Mouse (Mus musculus) erythroblast, embryonic 14.5 days (primary cell): Measurements from ENCODE around the gene Sptssb. TPM values are rescaled to one million over a fixed set of nuclear protein-coding genes. Genes with fewer than 3 reads are reported as not detected.

Source experiments
- H3K27me3 ChIP-seq: 2 replicates; pipeline ENCODE4 v1.6.1; 2012; ENCODE audit warnings: inconsistent platforms; ENCODE audit not compliant: control insufficient read depth
- H3K36me3 ChIP-seq: 2 replicates; pipeline ENCODE4 v1.6.1; 2012; ENCODE audit warnings: mild to moderate bottlenecking, inconsistent platforms; ENCODE audit not compliant: control insufficient read depth
- H3K4me1 ChIP-seq: 2 replicates; pipeline ENCODE4 v1.6.1; 2012; ENCODE audit warnings: inconsistent platforms; ENCODE audit not compliant: control insufficient read depth
- H3K4me3 ChIP-seq: replicated peaks from 2 replicates; pipeline ENCODE3; 2012; ENCODE audit warnings: moderate library complexity, mild to moderate bottlenecking, inconsistent platforms
- H3K9me3 ChIP-seq: 2 replicates; pipeline ENCODE4 v1.6.1; 2012; ENCODE audit warnings: low read length, inconsistent platforms, mixed read lengths; ENCODE audit not compliant: control insufficient read depth
- GATA1 ChIP-seq: IDR thresholded peaks from 2 replicates; pipeline ENCODE4 v1.6.1; 2012; ENCODE audit warnings: low read length, inconsistent platforms, mixed read lengths
- TAL1 ChIP-seq: IDR thresholded peaks from 3 replicates; pipeline ENCODE4 v1.6.1; 2012; ENCODE audit warnings: low read length, inconsistent platforms, mixed read lengths
- polyA plus RNA-seq: library from polyadenylated mRNA; stranded (reverse); fragments of >175 nt; gene quantifications from 2 replicates; pipeline ENCODE4 v1.2.3, GENCODE M21; 2012

Sptssb gene
- not detected in 2 replicates for polyA plus RNA-seq

DNA sequence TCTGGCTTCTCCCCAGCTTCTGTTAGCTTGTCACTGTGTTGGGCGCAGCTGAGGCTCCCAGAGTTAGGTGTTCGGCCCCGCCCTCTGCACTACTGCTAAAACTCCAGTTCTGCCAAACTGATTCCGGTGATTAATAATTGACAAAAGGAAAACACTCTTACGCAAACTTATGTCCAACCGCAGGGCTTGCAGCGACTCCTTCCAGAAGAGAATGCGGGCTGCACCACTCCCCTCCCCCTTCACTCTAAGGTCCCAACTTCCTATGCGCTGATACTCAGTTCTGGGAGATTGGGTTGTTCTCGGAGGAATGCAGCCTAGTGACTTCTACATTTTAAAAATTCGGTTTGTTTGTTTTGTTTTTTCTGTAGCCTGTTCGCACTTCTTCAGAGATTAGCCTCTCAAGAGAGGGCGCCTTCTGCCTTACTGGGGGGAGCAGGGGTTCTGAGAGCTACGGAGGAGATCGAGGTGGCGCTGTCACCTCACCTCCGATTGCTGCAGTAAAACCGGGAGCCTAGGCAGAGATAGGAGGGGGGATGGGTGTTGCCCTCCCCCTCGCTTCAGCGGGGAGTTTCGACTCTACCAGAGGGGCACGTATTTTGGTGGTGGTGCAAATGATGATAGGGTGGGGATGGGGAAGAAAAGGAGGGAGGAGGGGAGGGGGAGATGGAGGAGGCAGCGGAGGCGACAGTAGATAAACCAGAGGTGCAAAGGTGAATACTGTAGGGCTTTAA is at the start of gene Sptssb:
Gene Sptssb, minus strand, starts transcription at position 83 of the 731 bp plus-strand sequence.
- TF ChIP-seq GATA1 (no peak), TAL1 (no peak)
- Histone ChIP-seq H3K27me3 (peaks cover 19% of the 10 kb centered on the region), H3K36me3 (no peaks in the 10 kb centered on the region), H3K4me3 (peak within 1 kb of the TSS; percentile 32), H3K4me1 (no peaks in the 10 kb centered on the region), H3K9me3 (no peaks in the 10 kb centered on the region)

DNA sequence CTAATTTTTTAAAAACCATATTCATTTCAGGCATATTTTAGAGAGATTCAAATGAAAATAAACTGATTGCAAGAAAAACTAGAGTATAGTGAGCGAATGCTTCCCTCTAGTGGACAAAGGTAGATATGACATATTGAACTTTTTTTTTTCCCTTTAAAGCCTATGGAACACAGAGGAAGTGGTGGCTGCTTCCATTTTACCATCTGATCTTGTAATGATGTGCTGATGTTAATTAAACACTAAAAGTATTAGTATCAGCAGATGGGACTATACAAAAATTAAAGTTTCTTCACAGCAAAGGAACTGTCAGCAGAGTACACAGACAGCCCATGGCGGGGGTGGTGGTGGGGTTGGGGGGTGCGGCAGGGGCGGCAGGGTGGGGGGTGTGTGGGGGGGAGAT is 48.3 kb upstream of the Sptssb start:
- H3K4me1 ChIP-seq = no peaks in the 10 kb centered on the region
- no peaks in the 10 kb centered on the region for H3K27me3 ChIP-seq
- TF ChIP-seq GATA1 (no peak), TAL1 (no peak)
- no peak overlapping the region for H3K4me3 ChIP-seq
- H3K36me3 ChIP-seq = no peaks in the 10 kb centered on the region
- no peaks in the 10 kb centered on the region for H3K9me3 ChIP-seq

DNA sequence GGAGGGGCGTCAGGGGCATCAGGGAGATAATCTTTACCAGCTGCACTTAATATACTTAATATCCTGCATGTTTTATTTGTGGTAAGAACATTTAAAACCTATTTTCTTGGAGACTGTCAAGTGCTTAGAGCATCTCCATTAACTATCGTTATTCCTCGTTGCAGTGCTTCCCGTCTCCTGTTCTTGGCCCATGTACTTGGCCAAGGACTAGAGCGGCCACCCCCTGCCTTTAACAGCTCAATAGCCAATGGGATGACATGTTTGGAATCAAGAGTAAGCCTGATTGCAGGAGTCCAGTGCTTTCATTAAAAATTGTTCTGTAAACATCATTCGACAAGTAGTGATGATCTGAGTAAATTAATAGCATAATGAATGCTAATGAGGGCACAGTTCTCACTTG is 47.8 kb upstream of the Sptssb start:
- H3K4me1 ChIP-seq = no peaks in the 10 kb centered on the region
- H3K27me3 ChIP-seq = no peaks in the 10 kb centered on the region
- TF ChIP-seq GATA1 (no peak), TAL1 (no peak)
- no peak overlapping the region for H3K4me3 ChIP-seq
- H3K9me3 ChIP-seq = no peaks in the 10 kb centered on the region
- no peaks in the 10 kb centered on the region for H3K36me3 ChIP-seq

DNA sequence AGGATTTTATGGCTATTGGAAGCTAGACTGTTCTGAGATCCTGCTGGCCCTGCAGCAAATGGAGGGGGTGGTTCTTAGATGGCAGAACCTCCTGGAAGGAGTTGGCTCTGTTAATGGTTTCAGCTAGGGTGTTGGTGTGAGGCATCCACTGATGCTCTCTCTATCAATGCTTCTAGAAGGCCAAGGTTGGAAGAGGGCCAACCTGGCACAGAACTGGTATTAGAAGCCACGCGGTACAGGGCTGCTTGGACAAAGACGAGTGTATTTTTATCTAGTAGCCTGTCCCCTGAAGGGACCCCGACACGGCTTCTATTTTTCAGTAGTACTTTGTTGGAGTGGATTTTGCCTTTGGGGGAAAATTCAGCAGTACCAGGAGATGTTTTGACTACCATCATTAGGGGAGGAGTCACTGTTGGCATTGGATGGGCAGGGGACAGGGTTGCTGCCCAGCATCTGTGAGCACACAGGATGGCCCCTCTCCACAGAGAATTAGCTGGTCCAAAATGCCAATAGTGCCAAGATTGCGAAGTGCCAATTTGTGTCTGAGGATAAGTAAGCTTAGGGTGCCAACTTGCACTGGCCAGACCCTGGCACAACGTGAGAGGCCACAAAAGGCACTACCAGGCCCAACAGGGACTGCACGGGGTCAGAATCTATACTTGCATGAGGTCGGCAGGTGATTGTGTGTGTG is 43.2 kb upstream of the Sptssb start:
- H3K4me1 ChIP-seq = no peaks in the 10 kb centered on the region
- H3K27me3 ChIP-seq = no peaks in the 10 kb centered on the region
- no peaks in the 10 kb centered on the region for H3K9me3 ChIP-seq
- no peak for TF ChIP-seq GATA1
- no peak for TF ChIP-seq TAL1
- no peak overlapping the region for H3K4me3 ChIP-seq
- H3K36me3 ChIP-seq = no peaks in the 10 kb centered on the region

DNA sequence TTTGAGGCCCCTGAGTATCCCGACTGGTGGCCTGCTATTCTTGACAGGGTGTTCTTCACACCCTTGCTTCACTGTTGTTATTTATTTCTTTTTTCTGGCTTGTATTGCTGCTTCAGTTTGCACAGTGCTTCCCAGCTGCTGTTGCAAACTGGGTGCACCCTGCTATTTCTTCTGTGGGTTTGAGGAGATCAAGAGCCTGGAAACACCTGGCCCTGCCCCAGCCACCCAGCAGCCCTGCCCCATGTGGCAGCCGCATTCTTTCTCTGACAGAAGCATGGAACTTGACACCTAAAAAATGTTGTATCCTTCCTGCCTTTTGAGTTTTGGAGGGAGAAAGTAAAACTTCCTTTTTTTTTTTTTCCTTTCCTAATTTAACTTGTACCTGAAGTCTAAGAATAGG is 42.6 kb upstream of the Sptssb start:
- H3K4me3 ChIP-seq = no peak overlapping the region
- no peaks in the 10 kb centered on the region for H3K4me1 ChIP-seq
- H3K27me3 ChIP-seq = no peaks in the 10 kb centered on the region
- no peaks in the 10 kb centered on the region for H3K9me3 ChIP-seq
- TF ChIP-seq GATA1 (no peak), TAL1 (no peak)
- H3K36me3 ChIP-seq = no peaks in the 10 kb centered on the region

DNA sequence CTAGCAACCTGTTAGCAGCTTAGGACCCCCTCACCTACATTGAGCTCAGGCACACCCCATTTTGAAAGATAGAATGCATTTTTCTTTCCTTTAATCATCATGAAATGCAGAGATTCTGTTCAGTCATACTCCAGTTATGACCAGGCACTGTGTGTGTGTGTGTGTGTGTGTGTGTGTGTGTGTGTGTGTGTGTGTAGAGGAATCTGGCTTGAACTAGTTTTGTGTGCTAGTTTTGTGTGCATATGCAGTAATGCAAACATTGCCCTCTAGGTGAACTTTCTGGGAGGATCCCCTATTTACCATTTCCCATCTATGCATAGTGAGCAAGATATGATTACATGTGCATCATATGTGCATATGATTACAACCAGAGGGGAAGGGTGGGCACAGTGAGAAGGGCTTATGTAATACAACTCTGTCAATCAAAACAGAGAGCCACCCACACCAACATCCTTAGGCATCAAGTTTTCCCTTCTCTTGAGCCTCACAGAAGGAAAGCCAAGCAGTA is 42.2 kb upstream of the Sptssb start:
- TF ChIP-seq GATA1 (no peak), TAL1 (no peak)
- no peaks in the 10 kb centered on the region for H3K4me1 ChIP-seq
- no peak overlapping the region for H3K4me3 ChIP-seq
- H3K36me3 ChIP-seq = no peaks in the 10 kb centered on the region
- H3K9me3 ChIP-seq = no peaks in the 10 kb centered on the region
- no peaks in the 10 kb centered on the region for H3K27me3 ChIP-seq

DNA sequence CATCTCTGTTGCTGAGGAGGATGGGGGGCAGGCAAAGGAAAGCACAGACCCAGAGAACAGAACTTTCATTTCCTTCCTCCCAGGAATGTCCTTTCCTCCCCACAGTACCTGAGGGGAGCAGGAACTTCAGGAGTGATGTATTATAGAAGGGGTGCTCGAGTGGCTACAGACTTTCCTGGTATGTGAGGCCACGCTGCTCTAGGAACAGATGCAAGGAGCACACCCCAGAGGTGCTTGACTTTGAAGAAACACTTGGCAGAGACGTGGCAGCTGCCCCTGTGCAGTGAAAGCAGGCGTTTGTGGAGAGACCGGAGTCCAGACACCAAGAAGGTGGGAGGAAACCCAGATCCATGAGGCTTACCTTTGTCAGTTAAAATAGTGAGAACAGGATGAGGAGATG is 40.6 kb upstream of the Sptssb start:
- Histone ChIP-seq H3K36me3 (no peaks in the 10 kb centered on the region), H3K9me3 (no peaks in the 10 kb centered on the region), H3K4me1 (no peaks in the 10 kb centered on the region), H3K27me3 (no peaks in the 10 kb centered on the region), H3K4me3 (no peak overlapping the region)
- TF ChIP-seq GATA1 (no peak), TAL1 (no peak)

DNA sequence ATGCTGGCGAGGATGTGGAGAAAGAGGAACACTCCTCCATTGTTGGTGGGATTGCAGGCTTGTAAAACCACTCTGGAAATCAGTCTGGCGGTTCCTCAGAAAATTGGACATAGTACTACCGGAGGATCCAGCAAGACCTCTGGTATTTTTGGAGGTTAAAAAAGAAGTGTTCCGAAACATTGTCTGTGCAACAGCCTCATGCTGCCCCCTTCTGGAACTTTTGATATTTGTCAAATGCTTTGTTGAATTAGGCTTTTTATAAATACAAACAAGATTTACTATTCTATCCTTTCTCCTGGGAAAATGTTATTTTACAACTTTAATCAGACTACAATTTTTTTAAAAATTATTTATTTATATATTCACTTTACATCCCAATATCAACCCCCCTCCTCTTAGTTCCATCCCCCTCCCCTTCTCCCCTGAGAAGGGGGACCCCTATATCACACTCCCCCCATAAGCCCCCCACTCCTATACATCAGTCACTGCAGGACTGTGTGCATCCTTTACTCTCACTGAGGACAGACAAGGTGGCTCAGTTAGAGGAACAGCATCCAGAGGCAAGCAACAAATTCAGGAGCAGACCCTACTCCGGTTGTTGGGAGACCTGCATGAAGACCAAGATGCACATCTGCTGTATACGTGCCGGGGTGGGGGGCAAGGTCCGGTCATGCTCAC is 38.3 kb upstream of the Sptssb start:
- no peaks in the 10 kb centered on the region for H3K4me1 ChIP-seq

DNA sequence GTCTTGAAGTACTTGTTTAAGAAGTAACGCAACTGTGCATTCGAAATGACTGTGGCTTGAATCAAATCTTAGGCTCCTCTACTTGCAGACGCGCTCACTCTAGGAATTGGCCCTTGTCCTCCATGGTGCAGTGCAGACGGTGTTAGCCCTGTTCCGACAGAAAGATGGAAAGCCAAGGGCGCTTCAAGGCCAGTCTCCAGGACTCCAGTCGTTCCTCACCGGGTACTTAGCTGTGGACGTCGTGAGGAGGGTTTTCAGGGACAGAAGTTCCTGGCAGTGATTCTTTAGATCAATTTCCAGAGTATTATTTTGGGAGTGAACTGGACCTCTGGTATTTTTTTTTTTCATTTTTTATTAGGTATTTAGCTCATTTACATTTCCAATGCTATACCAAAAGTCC is 35.8 kb upstream of the Sptssb start:
- no peak for TF ChIP-seq GATA1
- TF ChIP-seq TAL1 = no peak
- H3K27me3 ChIP-seq = no peaks in the 10 kb centered on the region
- H3K9me3 ChIP-seq = no peaks in the 10 kb centered on the region
- H3K36me3 ChIP-seq = no peaks in the 10 kb centered on the region
- no peaks in the 10 kb centered on the region for H3K4me1 ChIP-seq
- H3K4me3 ChIP-seq = no peak overlapping the region

More for the DNA sequence above, 38.3 kb upstream of the Sptssb start:
- no peak for TF ChIP-seq GATA1
- TF ChIP-seq TAL1 = no peak
- Histone ChIP-seq H3K9me3 (no peaks in the 10 kb centered on the region), H3K27me3 (no peaks in the 10 kb centered on the region), H3K36me3 (no peaks in the 10 kb centered on the region), H3K4me3 (no peak overlapping the region)
